Mouse (Mus musculus): ENCODE data around the gene Rpl23.
A peak's percentile ranks its signal among the peaks of the same experiment; 100 is the strongest.

- TF ChIP-seq CTCF (IDR thresholded peaks at IDR 0.05; ENCODE audit: extremely low read depth, insufficient read depth, insufficient read length, insufficient replicate concordance), result no peak
- peak; percentile 79; the same call in 1 of the 2 replicates for TF ChIP-seq POLR2A (IDR thresholded peaks at IDR 0.05; ENCODE audit: low read depth, low read length)
Measured at GRCm38 (mm10) chr11:97781832-97782563, at the start of gene Rpl23.

All from spleen, adult 2 months (tissue).